Mouse (Mus musculus) thymus, postnatal 25 days (tissue): ENCODE results near the gene Olfr1094.

Source experiments
- DNase-seq: peaks from one replicate; pipeline ENCODE4 v3.0.0; 2022

Gene Olfr1094

GRCm38 (mm10) chr2:86824363-86824762, at the start of gene Olfr1094:
Gene Olfr1094, plus strand, starts transcription at chr2:86824663.
- no peak for DNase-seq

GRCm38 (mm10) chr2:86782179-86782578, 42.3 kb upstream of the Olfr1094 start, which contains the start of gene Olfr1093:
Gene Olfr1093, plus strand, starts transcription at chr2:86782479.
- no peak for DNase-seq

GRCm38 (mm10) chr2:86809918-86810317, 14.5 kb upstream of the Olfr1094 start, which contains the start of gene Olfr141:
Gene Olfr141, minus strand, starts transcription at chr2:86810018.
- no peak for DNase-seq

- no peak for DNase-seq
Observed at GRCm38 (mm10) chr2:86851596-86851995, 27.1 kb downstream of the Olfr1094 start, which contains the start of gene Olfr1095. Gene Olfr1095, minus strand, starts transcription at chr2:86851696.

GRCm38 (mm10) chr2:86874702-86875101, 50.2 kb downstream of the Olfr1094 start, which contains the start of gene Gm13723:
Gene Gm13723, minus strand, starts transcription at chr2:86874802.
- no peak for DNase-seq
